In the genomic region with DNA sequence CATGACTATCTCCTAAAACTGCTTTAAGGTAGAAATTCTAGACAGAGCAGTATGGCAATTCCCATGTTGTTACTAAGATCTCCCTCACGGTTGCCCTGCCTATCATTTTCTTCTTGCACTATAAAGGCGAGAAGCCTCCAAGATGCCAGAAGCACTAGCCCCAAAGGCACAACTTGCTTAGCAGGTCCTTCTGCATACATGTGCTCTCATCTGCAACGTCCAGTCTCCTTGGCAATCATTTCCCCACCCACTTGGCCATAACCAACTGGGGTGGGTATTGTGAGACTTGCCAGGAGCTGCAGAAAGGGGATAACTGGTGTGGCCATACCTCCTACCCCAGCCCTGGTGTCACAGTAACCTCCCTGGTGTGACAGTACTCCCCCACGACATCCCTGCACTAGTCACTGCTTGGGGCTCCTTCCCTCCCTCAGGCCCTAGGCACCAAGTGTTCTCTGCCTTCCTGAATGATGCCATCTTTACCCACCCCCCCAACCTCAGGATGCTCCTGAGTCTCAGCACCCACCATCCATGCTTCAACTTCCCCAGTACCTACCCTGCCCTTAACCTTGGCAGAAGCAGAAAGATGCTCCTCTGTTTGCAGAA, we compare ENCODE assay signal across 15 mouse cellular contexts.
"Had no signal": no experiment of that assay in that cellular context is flagged by ENCODE, and none has a peak within 500 bp of the region (broad histone marks: within the 10 kb centered on the region; RNA-seq: fewer than 3 reads in every experiment).

No protein-coding gene starts in this region.

- ATAC-seq: intestine, embryonic 16.5 days; midbrain, embryonic 16.5 days had no signal

- H3K4me3 ChIP-seq: hindbrain, embryonic 15.5 days; limb, embryonic 12.5 days; midbrain, embryonic 12.5 days; neural tube, embryonic 13.5 days; stomach, embryonic 15.5 days had no signal

- H3K36me3 ChIP-seq: hindbrain, embryonic 15.5 days; limb, embryonic 12.5 days; midbrain, embryonic 12.5 days; neural tube, embryonic 13.5 days; stomach, embryonic 15.5 days had no signal

- H3K4me2 ChIP-seq: hindbrain, embryonic 15.5 days; limb, embryonic 12.5 days; midbrain, embryonic 12.5 days; neural tube, embryonic 13.5 days; stomach, embryonic 15.5 days had no signal

- DNase-seq: kidney, postnatal 14 days; layer of hippocampus, adult 9-11 months; layer of hippocampus, postnatal 36 days; retina, postnatal 1 day; right cerebral cortex, postnatal 14 days; thymus, adult 2 months; thymus, postnatal 25 days had no signal

- H3K27ac ChIP-seq: hindbrain, embryonic 15.5 days; limb, embryonic 12.5 days; liver, embryonic 14.5 days; midbrain, embryonic 12.5 days; neural tube, embryonic 13.5 days; stomach, embryonic 15.5 days had no signal

- H3K9me3 ChIP-seq: hindbrain, embryonic 15.5 days; limb, embryonic 12.5 days; midbrain, embryonic 12.5 days; neural tube, embryonic 13.5 days; stomach, embryonic 15.5 days had no signal

- H3K27me3 ChIP-seq: hindbrain, embryonic 15.5 days; limb, embryonic 12.5 days; midbrain, embryonic 12.5 days; neural tube, embryonic 13.5 days; stomach, embryonic 15.5 days had no signal

- H3K9ac ChIP-seq: hindbrain, embryonic 15.5 days; limb, embryonic 12.5 days; liver, embryonic 14.5 days; midbrain, embryonic 12.5 days; neural tube, embryonic 13.5 days; stomach, embryonic 15.5 days had no signal
